Mouse (Mus musculus): ENCODE measurements at regions not wholly inside any gene's neighbourhood (a gene's known extent, or its start where the extent isn't known, plus 50 kb on each side); places are given as distances from the start of the nearest gene placed in this dataset.

DNA sequence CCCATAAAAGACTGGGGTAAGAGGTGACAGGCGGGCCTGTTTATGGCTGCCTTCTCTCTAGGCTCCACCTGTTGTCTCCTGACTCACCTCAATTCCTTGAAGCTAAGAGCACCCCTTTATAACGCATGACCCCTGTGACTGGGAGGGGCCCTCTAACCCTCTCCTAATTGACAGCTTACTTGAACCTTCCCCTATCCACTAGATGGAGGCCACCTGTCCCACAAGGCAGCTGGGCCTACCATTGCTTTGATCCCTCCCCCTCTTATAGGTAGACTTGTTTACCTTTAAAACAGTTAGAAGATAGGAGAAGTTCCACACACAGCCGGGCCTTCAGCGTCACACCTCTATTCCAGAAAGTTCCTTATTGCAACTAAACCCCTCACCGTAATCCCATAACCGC lies 346.1 kb downstream of the Wdr11 start:
- Histone ChIP-seq H3K9me3 (replicated peaks) (no peaks in the 10 kb centered on the region), H3K9ac (no peak overlapping the region), H3K27me3 (no peaks in the 10 kb centered on the region), H3K4me1 (replicated peaks) (no peaks in the 10 kb centered on the region), H3K36me3 (no peaks in the 10 kb centered on the region), H3K4me2 (no peak overlapping the region), H3K4me3 (replicated peaks) (no peak overlapping the region), H3K27ac (no peak overlapping the region)
- WGBS (ENCODE audit: insufficient replicate concordance): 78% methylated on average over 6 of the region's 6 CpGs
- DNase-seq (no peak), ATAC-seq (ENCODE audit: low read depth) (no peak)

DNA sequence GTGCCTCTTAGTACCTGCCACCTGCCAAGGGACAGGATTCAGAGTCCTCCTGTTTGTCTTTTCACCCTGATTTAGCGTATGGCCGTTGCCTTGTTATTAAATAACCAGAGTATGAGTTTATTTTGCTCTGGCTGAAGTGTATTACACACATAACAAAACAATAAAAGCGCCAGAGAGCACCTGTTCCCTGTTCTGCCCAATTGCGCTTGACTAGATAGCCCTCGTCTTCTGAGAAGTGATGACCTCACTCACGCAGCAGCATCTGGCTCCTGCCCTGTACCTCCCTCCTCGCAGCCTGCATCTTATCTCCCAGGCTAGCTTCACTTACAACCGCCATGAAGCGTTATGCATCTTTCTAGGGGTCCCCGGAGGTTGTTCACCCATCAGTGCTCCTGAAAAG lies 346.5 kb downstream of the Wdr11 start:
- 68% methylated on average over 10 of the region's 10 CpGs for WGBS (ENCODE audit: insufficient replicate concordance)
- ATAC-seq (ENCODE audit: low read depth) (no peak), DNase-seq (no peak)
- no peaks in the 10 kb centered on the region for H3K36me3 ChIP-seq
- H3K27ac ChIP-seq: no peak overlapping the region
- H3K9me3 ChIP-seq (replicated peaks): no peaks in the 10 kb centered on the region
- H3K4me2 ChIP-seq: no peak overlapping the region
- no peaks in the 10 kb centered on the region for H3K4me1 ChIP-seq (replicated peaks)
- H3K4me3 ChIP-seq (replicated peaks): no peak overlapping the region
- no peaks in the 10 kb centered on the region for H3K27me3 ChIP-seq
- H3K9ac ChIP-seq: no peak overlapping the region

DNA sequence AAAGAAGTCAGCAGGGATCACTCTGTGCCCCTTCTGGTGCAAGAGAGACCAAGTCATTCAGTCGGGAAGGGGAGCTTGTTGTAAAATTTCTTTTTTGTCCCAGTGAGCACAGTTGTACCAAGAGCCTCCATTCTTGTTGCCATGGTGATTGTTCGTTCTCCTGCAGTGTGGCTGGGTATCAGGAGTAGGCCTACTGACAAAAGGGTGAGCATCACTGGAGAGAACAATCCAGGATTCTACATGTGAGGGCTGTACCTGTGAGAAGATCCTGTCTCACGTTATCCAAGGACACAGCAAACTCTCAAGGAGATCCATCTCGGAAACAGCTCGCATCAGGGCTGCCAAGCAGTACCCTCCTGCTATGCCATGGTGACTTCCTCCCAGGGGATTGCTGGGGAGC lies 347.6 kb downstream of the Wdr11 start:
- WGBS (ENCODE audit: insufficient replicate concordance): 60% methylated on average over 5 of the region's 5 CpGs
- Histone ChIP-seq H3K4me3 (replicated peaks) (no peak overlapping the region), H3K36me3 (no peaks in the 10 kb centered on the region), H3K27ac (no peak overlapping the region), H3K9me3 (replicated peaks) (no peaks in the 10 kb centered on the region), H3K4me1 (replicated peaks) (no peaks in the 10 kb centered on the region), H3K9ac (no peak overlapping the region), H3K4me2 (no peak overlapping the region), H3K27me3 (no peaks in the 10 kb centered on the region)
- DNase-seq (no peak), ATAC-seq (ENCODE audit: low read depth) (no peak)

DNA sequence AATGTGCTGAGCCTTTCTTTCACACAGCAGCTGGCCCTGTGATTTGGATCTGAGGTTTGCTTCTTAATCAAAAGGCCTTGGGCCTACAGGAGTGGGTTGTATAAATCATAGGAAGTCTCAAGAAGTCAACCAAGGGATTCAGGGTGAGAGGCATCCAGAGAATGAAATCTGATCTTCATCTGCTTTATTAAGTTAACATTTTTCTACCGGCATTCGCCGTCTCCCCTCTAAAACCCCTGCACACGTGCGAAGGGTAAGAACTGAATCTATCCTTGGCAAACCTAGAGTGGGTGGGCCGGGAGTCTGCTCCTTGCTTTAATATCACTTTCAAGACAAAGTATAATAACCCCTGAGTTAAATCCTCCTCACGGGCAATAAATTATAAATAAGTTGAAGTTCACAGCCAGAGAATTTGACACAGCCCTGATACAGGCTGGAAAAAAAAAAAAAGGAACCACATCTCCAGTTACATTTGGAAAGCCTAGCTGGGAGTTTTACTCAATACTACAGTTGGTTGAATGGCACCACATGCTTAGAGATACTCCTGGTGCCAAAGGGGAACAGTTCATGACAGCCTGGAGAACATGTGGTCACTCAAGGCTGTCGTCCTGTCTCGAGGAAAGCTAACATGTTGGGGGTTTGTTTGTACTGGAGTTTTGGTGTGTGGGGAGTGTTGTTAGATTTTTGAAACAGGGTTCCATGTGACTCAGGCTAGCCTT lies 349.8 kb downstream of the Wdr11 start:
- ATAC-seq (ENCODE audit: low read depth): no peak
- DNase-seq: no peak
- Histone ChIP-seq H3K4me2 (no peak overlapping the region), H3K36me3 (no peaks in the 10 kb centered on the region), H3K27me3 (no peaks in the 10 kb centered on the region), H3K9ac (no peak overlapping the region), H3K4me3 (replicated peaks) (no peak overlapping the region), H3K4me1 (replicated peaks) (no peaks in the 10 kb centered on the region), H3K9me3 (replicated peaks) (no peaks in the 10 kb centered on the region), H3K27ac (no peak overlapping the region)
- WGBS (ENCODE audit: insufficient replicate concordance): 60% methylated on average over 9 of the region's 9 CpGs

DNA sequence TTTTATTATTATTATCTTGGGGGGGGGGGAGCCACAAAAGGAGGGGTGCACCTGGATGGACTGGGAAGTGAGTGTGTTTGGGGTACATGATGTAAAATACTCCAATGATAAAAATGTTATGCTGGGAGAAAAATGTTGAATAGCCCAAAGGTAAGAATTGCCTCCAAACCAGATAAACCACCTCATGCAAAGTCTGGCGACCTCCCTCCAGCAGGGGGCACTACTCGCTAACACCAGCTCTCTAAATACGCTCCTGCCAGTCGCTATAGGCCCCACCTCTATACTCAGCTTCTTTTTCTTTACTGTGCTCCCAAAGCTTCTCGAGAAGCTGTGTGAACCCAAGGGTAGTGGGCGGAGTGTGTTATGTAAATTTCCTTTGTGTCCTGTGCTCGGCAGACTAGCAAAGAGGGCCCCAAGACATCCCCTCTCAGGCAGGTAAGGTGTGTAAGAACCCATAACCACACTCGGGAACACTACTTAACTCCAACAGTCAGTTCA lies 357.0 kb downstream of the Wdr11 start:
- H3K36me3 ChIP-seq: no peaks in the 10 kb centered on the region
- no peak overlapping the region for H3K4me2 ChIP-seq
- no peak overlapping the region for H3K27ac ChIP-seq
- H3K4me3 ChIP-seq (replicated peaks): no peak overlapping the region
- H3K9me3 ChIP-seq (replicated peaks): no peaks in the 10 kb centered on the region
- H3K27me3 ChIP-seq: no peaks in the 10 kb centered on the region
- 54% methylated on average over 8 of the region's 8 CpGs for WGBS (ENCODE audit: insufficient replicate concordance)
- H3K9ac ChIP-seq: no peak overlapping the region
- H3K4me1 ChIP-seq (replicated peaks): no peaks in the 10 kb centered on the region
- ATAC-seq (ENCODE audit: low read depth) (no peak), DNase-seq (no peak)

DNA sequence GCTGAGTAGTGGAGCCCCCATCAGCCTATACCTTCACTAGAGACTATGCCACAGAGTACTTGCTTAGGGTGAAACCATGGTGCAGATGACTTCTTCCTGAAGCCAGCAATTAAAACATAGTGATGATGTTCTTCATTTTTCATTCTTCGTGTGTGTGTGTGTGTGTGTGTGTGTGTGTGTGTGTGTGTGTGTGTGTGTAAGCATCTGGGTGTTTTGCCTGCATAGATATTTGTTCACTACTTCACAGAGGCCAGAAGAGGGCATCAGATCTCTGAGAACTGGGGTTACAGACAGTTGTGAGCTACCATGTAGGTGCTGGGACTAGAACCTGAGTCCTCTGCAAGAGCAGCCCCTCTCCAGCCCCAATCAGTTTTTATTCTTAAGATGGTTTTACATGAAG lies 358.8 kb downstream of the Wdr11 start:
- 69% methylated on average over 1 of the region's 1 CpGs for WGBS (ENCODE audit: insufficient replicate concordance)
- Histone ChIP-seq H3K9me3 (replicated peaks) (no peaks in the 10 kb centered on the region), H3K27me3 (no peaks in the 10 kb centered on the region), H3K9ac (no peak overlapping the region), H3K4me2 (no peak overlapping the region), H3K4me3 (replicated peaks) (no peak overlapping the region), H3K36me3 (no peaks in the 10 kb centered on the region), H3K4me1 (replicated peaks) (no peaks in the 10 kb centered on the region), H3K27ac (no peak overlapping the region)
- no peak for ATAC-seq (ENCODE audit: low read depth)
- DNase-seq: no peak

DNA sequence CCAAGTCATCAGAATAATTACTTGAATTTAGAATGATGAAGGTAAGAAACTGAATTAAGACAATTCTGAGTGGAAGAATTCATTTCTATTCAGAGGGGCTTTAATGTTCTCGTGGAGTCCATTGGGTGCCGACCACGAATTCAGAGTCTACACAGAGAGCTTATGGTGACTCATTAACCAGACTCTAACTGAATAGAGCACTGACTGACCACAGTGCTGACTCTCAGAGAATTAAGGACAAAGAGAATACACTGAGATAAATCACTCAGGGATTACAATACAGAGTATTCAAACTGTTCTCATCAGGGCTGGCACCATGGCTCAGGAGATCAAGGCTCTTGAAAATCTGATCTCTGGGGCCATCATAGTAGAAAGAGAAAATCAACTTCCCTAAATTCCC lies 366.7 kb downstream of the Wdr11 start:
- no peak for DNase-seq
- H3K36me3 ChIP-seq: no peaks in the 10 kb centered on the region
- no peaks in the 10 kb centered on the region for H3K4me1 ChIP-seq (replicated peaks)
- ATAC-seq (ENCODE audit: low read depth): no peak
- 55% methylated on average over 3 of the region's 3 CpGs for WGBS (ENCODE audit: insufficient replicate concordance)
- no peak overlapping the region for H3K9ac ChIP-seq
- H3K27ac ChIP-seq: no peak overlapping the region
- H3K4me2 ChIP-seq: no peak overlapping the region
- H3K9me3 ChIP-seq (replicated peaks): no peaks in the 10 kb centered on the region
- no peaks in the 10 kb centered on the region for H3K27me3 ChIP-seq
- no peak overlapping the region for H3K4me3 ChIP-seq (replicated peaks)

DNA sequence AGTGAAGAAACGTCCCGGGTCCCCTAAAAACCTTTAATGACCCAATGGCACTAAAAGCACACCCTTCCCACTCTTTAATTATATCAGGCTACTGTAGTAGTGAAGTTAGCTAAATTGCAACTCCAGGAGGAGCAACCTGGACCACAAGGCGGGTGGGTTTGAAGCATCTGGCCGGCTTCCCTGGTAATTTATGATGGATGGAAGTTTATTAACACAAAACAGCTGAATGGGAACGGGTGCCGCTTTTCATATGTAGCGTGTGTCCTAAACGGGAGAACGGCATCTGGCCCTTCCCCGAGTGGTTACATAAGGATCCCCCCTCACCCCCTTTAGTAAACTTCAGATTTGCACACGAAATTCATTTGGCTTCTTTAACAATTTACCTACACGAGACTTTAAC lies 370.9 kb downstream of the Wdr11 start:
- 66% methylated on average over 12 of the region's 12 CpGs for WGBS (ENCODE audit: insufficient replicate concordance)
- no peaks in the 10 kb centered on the region for H3K27me3 ChIP-seq
- H3K4me2 ChIP-seq: no peak overlapping the region
- H3K36me3 ChIP-seq: no peaks in the 10 kb centered on the region
- no peaks in the 10 kb centered on the region for H3K9me3 ChIP-seq (replicated peaks)
- H3K9ac ChIP-seq: no peak overlapping the region
- no peak overlapping the region for H3K27ac ChIP-seq
- ATAC-seq (ENCODE audit: low read depth) (no peak), DNase-seq (no peak)
- H3K4me3 ChIP-seq (replicated peaks): no peak overlapping the region
- H3K4me1 ChIP-seq (replicated peaks): no peaks in the 10 kb centered on the region

DNA sequence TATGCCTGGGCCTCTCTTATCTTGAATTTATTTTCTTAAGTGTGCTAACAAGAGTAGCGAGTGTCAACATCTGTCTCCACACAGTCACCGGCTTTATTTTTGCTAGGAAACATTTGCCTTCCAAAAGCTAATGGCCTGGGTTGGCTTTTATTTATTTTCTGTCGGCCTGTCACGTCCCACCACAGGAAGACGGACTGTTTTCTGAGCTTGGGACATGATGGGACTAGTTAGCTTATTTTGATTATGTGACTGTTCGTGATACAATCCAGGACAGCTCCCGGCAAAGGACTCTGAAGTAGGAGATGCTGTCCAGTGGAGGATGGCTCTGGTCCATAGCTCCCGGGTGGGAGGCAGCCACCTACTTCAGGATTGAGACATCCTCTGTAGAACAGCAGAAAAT lies 372.5 kb downstream of the Wdr11 start:
- H3K27me3 ChIP-seq: no peaks in the 10 kb centered on the region
- DNase-seq: no peak
- no peak overlapping the region for H3K9ac ChIP-seq
- H3K4me2 ChIP-seq: no peak overlapping the region
- H3K9me3 ChIP-seq (replicated peaks): no peaks in the 10 kb centered on the region
- no peak for ATAC-seq (ENCODE audit: low read depth)
- H3K27ac ChIP-seq: no peak overlapping the region
- WGBS (ENCODE audit: insufficient replicate concordance): 55% methylated on average over 8 of the region's 8 CpGs
- H3K4me1 ChIP-seq (replicated peaks): no peaks in the 10 kb centered on the region
- no peaks in the 10 kb centered on the region for H3K36me3 ChIP-seq
- H3K4me3 ChIP-seq (replicated peaks): no peak overlapping the region

DNA sequence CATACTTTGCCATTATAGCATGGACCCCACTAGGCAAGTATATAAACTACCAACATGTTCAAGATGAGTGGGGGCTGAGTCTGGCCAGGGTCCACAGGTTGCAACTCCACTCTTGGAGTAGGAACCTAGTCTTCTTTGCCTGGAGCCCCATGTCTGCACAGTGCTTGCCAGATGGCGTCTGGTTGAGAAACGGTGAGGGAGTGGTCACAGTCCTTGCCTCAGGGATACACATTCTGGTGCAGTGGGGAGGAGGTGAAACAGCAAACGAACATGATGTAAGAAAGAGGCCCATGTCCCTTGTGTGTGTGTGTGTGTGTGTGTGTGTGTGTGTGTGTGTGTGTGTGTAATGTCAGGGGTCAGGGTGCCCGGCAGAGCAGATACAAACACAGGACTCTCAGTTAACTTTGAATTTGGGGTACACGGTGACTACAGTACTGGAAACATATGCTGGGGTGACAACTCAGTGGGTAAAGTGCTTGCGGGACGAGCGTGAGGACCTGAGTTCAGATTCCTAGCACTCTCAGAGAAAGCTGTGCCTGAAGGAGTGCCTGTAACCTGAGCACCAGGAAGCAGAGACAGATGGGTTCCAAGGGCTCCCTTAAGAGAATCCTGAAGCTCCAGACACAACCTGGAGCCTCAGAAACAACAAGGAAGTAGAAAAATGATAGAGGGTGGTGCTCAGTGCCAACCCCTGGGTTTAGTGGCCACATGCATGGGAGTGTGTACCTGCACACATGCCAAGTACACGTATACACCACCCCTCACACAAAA lies 373.8 kb downstream of the Wdr11 start:
- Histone ChIP-seq H3K4me1 (replicated peaks) (no peaks in the 10 kb centered on the region), H3K4me2 (no peak overlapping the region), H3K27ac (no peak overlapping the region), H3K9me3 (replicated peaks) (no peaks in the 10 kb centered on the region), H3K27me3 (no peaks in the 10 kb centered on the region), H3K36me3 (no peaks in the 10 kb centered on the region), H3K9ac (no peak overlapping the region), H3K4me3 (replicated peaks) (no peak overlapping the region)
- ATAC-seq (ENCODE audit: low read depth): no peak
- 70% methylated on average over 9 of the region's 9 CpGs for WGBS (ENCODE audit: insufficient replicate concordance)
- DNase-seq: no peak

DNA sequence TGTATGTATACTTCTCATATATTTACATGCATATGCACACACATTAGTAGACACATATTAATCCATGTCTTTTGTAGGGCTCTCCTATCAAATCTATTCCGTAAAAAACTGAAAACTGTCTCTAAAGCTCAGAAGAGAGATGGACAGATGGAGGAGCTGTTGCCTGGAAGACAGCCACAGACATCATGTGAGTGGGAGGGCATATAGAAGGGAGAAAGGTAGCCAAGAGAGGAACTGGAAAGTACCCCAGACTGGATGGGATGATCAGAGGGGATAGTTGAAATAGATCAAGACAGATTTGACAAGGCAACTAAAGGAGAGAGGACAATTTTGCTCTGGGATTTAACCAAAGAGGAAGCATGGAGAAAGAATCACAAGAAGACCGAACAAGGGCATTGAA lies 375.1 kb downstream of the Wdr11 start:
- Histone ChIP-seq H3K9me3 (replicated peaks) (no peaks in the 10 kb centered on the region), H3K4me2 (no peak overlapping the region), H3K4me1 (replicated peaks) (no peaks in the 10 kb centered on the region), H3K27ac (no peak overlapping the region), H3K36me3 (no peaks in the 10 kb centered on the region), H3K9ac (no peak overlapping the region), H3K27me3 (no peaks in the 10 kb centered on the region), H3K4me3 (replicated peaks) (no peak overlapping the region)
- DNase-seq (no peak), ATAC-seq (ENCODE audit: low read depth) (no peak)
- WGBS (ENCODE audit: insufficient replicate concordance): 73% methylated on average over 2 of the region's 2 CpGs

DNA sequence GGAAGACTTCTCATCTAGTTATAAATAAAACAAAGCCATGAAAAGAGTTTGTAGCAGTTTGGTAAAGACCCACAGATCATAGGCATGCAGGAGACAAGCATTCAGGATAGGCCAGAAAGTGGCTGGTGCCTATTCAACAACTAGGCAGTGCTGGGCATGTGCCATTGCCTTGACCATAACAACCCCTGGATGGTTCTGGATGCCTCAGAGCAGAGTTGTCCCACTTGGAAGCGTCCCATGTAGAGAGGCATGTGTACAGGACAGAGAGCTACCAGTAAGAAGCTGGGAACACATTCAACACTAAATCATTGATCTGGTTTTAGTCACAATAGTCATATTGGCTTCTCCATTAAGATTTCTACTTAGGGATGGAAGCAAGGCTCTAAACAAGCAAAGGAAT lies 378.5 kb downstream of the Wdr11 start:
- Histone ChIP-seq H3K27me3 (no peaks in the 10 kb centered on the region), H3K4me3 (replicated peaks) (no peak overlapping the region), H3K9ac (no peak overlapping the region), H3K4me2 (no peak overlapping the region), H3K27ac (no peak overlapping the region), H3K4me1 (replicated peaks) (no peaks in the 10 kb centered on the region), H3K9me3 (replicated peaks) (no peaks in the 10 kb centered on the region), H3K36me3 (no peaks in the 10 kb centered on the region)
- ATAC-seq (ENCODE audit: low read depth) (no peak), DNase-seq (no peak)
- WGBS (ENCODE audit: insufficient replicate concordance): 55% methylated on average over 1 of the region's 1 CpGs

Data from liver, embryonic 13.5 days (tissue).